Mouse (Mus musculus): ENCODE measurements around the gene Hamp2.

GRCm38 (mm10) chr7:30881367-30881766 lies 43.1 kb downstream of the Hamp2 start:
- TF ChIP-seq CTCF (IDR thresholded peaks at IDR 0.05; ENCODE audit: extremely low read depth, insufficient read depth, insufficient read length, insufficient replicate concordance): no peak
- TF ChIP-seq POLR2A (IDR thresholded peaks at IDR 0.05; ENCODE audit: low read depth, low read length): no peak

Measured in spleen, adult 2 months (tissue).